Mouse (Mus musculus) heart, embryonic 16.5 days (tissue): ENCODE results near the gene Ankrd40. TPM values are rescaled to one million over a fixed set of nuclear protein-coding genes. Genes with fewer than 3 reads are reported as not detected.

Experiments used
- ATAC-seq: fragments of 200-750 bp; cut with Nextera tagmentation; replicated peaks from 2 replicates; pipeline ENCODE4 v1.8.0; 2017; ENCODE audit warnings: moderate number of reproducible peaks; ENCODE audit not compliant: insufficient read depth, low FRiP score; ENCODE audit errors: extremely low read depth
- H3K27ac ChIP-seq: fragments of 300-500 bp; sonication (generic); 2 replicates; pipeline ENCODE4 v1.5.1; 2014; ENCODE audit warnings: mild to moderate bottlenecking, low read length, control low read depth, moderate library complexity
- H3K27me3 ChIP-seq: fragments of 300-500 bp; sonication (generic); 2 replicates; pipeline ENCODE4 v1.6.1; 2014; ENCODE audit warnings: low read length, mixed read lengths; ENCODE audit not compliant: control insufficient read depth, insufficient read depth
- H3K36me3 ChIP-seq: fragments of 300-500 bp; sonication (generic); 2 replicates; pipeline ENCODE4 v1.6.1; 2014; ENCODE audit not compliant: control insufficient read depth, insufficient read depth
- H3K4me1 ChIP-seq: fragments of 300-500 bp; sonication (generic); 2 replicates; pipeline ENCODE4 v1.6.1; 2014; ENCODE audit warnings: low read length, mixed read lengths; ENCODE audit not compliant: control insufficient read depth, insufficient read depth
- H3K4me2 ChIP-seq: fragments of 300-500 bp; sonication (generic); 2 replicates; pipeline ENCODE4 v1.6.1; 2014; ENCODE audit warnings: low read depth, mild to moderate bottlenecking, control low read depth, low read length
- H3K4me3 ChIP-seq: fragments of 300-500 bp; sonication (generic); 2 replicates; pipeline ENCODE4 v1.5.1; 2014; ENCODE audit warnings: mild to moderate bottlenecking, control low read depth, low read length
- H3K9ac ChIP-seq: fragments of 300-500 bp; sonication (generic); 2 replicates; pipeline ENCODE4 v1.6.1; 2014; ENCODE audit warnings: low read length, control low read depth
- H3K9me3 ChIP-seq: fragments of 300-500 bp; sonication (generic); replicated peaks from 2 replicates; pipeline ENCODE4 v1.6.1; 2016; ENCODE audit warnings: low read length; ENCODE audit not compliant: control insufficient read depth
- WGBS: fragments of 180-500 bp; shearing (Covaris S2); extraction: QIAGEN DNeasy Blood & Tissue Kit; methylation state at CpG from one replicate; pipeline ENCODE4 v1.1.7; 2014; 5-methylcytosine and 5-hydroxymethylcytosine counted together
- polyA plus RNA-seq: library from polyadenylated mRNA; unstranded; fragments of >200 nt; fragmentation: Nextera tagmentation; extraction: Ambion mirVana; gene quantifications from 2 replicates; pipeline ENCODE4 v1.2.1, GENCODE M21; 2015

The Ankrd40 gene
- polyA plus RNA-seq, 1 experiment from 2014 or later = 17.5 TPM

DNA sequence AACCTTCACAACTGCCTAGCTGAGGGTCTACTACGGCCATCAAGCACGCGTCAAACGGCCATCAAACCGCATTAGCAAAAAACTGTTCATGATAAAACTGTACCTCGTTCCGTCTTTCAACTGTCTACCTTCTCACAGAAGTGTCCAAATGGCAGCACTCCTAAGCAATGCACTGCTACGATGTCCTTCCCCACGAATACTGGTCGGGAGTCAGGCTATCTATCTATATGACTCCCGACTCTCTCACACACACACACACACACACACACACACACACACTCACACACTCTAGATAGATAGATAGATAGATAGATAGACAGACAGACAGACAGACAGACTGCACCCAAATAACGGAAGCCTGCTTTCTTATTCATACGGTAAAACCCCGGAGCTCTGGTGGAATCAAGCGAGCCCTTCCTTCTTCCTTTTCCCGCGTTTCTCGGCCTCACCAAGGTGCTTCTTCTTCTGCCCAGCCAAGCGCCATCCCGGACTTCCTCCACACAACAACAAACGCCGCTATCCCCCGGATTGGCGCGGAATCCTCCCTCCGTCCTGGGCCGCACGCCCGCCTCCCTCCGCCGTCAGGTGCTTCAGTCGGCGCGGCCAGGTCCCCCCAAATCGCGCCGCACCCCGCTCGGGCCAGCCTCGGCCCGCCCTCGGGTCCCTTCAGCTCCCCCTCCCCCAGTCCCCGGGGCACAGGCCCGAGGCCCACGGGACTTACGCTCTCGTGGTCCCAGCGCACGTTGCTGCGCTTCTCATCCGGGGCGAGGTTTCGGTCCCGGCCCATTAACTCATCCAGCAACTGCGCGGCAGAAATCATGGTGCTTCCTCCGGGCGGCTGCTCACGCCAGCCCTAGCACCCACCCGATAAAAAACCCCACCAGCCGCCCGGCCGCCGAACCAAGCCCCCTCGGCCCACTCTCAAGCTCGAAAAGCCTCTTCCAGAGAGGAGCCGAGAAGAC, 6.6 kb upstream of the Ankrd40 start:
- Histone ChIP-seq H3K4me3 (peak overlapping the region; percentile 99), H3K9me3 (no peaks in the 10 kb centered on the region), H3K4me1 (peaks cover 43% of the 10 kb centered on the region), H3K36me3 (peaks cover 2% of the 10 kb centered on the region; the same call in 1 of the 2 replicates), H3K9ac (peak overlapping the region; percentile 100), H3K27ac (peak overlapping the region; percentile 98), H3K4me2 (peak overlapping the region; percentile 81), H3K27me3 (no peaks in the 10 kb centered on the region)
- under 1% methylated on average over 67 of the region's 67 CpGs for WGBS
- peak; percentile 69 for ATAC-seq

DNA sequence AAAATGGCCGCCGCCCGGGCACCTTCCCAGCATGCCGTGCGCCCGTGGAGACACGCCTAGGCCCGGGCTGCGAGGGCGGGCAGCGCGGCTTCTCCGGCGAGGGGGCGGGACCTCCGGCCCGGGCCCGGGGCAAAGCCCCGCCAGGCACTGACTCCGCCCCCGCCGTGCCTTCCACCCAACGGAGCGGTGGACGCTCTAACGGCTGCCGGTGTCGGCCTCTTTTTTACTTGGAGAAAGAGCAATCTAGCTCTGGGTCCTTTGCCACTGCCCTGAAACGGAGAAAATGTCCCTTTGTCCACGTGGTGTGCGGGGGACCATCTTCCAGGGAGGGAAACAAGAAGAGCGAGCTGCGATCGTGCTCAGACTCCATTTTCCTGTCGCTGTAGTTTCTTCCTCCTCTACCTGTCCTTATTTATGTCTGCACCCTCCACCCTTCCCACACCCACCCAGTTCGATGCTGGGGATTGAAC, 5.8 kb upstream of the Ankrd40 start, which contains the start of gene Luc7l3:
TSS of gene Luc7l3 (minus strand) at position 58 of the 470 bp plus-strand sequence.
- H3K36me3 ChIP-seq = peaks cover 2% of the 10 kb centered on the region; the same call in 1 of the 2 replicates
- peak; percentile 98 for ATAC-seq
- H3K9ac ChIP-seq = peak within 1 kb of the TSS; percentile 100
- no peaks in the 10 kb centered on the region for H3K27me3 ChIP-seq
- peak within 1 kb of the TSS; percentile 99 for H3K4me3 ChIP-seq
- no peaks in the 10 kb centered on the region for H3K9me3 ChIP-seq
- H3K4me2 ChIP-seq = peak within 1 kb of the TSS; percentile 81
- H3K27ac ChIP-seq = peak within 1 kb of the TSS; percentile 98
- H3K4me1 ChIP-seq = peaks cover 38% of the 10 kb centered on the region
- under 1% methylated on average over 36 of the region's 36 CpGs for WGBS

DNA sequence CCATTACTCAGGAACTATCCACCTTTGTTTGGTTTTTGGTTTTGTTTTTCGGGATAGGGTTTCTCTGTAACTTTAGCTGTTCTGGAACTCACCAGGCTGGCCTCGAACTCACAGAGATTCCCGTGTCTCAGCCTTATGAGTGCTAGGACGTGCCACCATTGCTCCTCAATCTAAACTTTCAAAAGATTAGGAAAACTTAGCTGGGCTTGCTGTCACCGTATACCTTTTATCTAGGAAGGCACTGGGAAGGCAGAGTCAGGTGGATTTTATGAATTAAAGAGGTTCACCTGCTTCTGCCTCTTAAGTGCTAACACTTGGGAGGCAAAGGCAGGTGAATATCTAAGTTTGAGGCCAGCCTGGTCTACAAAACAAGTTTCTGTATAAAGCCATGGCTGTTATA, 5.2 kb upstream of the Ankrd40 start:
- peak overlapping the region; percentile 78 for H3K4me2 ChIP-seq
- H3K27ac ChIP-seq = peak overlapping the region; percentile 98
- H3K4me3 ChIP-seq = peak overlapping the region; percentile 99
- WGBS = 41% methylated on average over 5 of the region's 5 CpGs
- H3K27me3 ChIP-seq = no peaks in the 10 kb centered on the region
- no peaks in the 10 kb centered on the region for H3K9me3 ChIP-seq
- H3K36me3 ChIP-seq = peaks cover 2% of the 10 kb centered on the region; the same call in 1 of the 2 replicates
- ATAC-seq = no peak
- peaks cover 33% of the 10 kb centered on the region for H3K4me1 ChIP-seq
- peak overlapping the region; percentile 100 for H3K9ac ChIP-seq

DNA sequence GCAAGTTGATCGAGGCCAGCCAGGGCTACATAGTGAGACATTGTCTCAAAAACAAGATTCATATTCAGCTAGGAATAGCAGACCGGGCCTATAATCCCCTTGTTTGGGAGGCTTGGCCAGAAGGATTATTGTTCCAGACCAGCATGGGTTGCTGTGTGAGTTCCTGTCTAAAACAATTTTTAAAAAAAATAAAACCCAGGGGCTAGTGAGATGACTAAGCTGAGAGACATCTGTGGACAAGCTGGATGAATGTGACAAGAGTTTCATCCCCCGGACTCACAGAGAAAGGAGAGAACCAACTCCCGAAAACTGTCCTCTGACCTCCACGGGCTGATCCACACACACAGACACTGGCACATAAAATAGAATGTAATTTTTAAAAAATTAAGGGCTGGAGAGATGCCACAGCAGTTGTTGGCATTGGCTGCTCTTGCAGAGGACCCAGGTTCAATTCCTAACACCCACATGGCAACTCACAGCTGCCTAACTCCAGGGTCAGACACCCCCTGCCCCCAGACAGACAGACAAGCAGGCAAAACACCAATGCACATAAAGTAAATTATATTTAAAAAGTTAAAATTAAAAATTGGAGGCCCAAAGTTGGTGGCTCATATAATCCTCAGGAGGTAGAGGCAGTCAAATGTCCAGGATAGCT, 4.4 kb upstream of the Ankrd40 start:
- Histone ChIP-seq H3K27me3 (no peaks in the 10 kb centered on the region), H3K36me3 (peaks cover 2% of the 10 kb centered on the region; the same call in 1 of the 2 replicates), H3K9ac (no peak overlapping the region), H3K9me3 (no peaks in the 10 kb centered on the region), H3K4me2 (no peak overlapping the region), H3K27ac (no peak overlapping the region), H3K4me3 (no peak overlapping the region), H3K4me1 (peaks cover 26% of the 10 kb centered on the region)
- WGBS = 78% methylated on average over 5 of the region's 5 CpGs
- ATAC-seq = no peak

DNA sequence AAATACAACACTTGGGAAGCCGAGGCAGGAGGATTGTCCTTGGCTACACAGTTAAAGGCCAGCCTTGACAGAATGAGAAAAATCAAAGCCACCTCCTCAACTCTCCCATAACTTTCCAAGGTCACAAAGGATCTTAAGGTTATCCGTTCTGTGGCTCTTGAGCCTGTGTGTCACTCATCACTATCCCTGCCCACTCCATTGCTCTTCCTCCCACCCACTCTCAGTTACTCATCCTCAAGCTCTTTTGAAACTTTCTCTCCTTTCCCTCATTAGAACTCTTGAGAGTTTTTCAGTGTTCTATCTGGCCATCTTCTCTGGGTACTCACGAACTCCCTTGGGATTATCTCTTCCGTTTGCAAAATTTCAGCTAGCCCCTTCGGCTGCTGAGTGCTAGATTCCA, 3.2 kb upstream of the Ankrd40 start:
- WGBS = 71% methylated on average over 5 of the region's 5 CpGs
- no peak overlapping the region for H3K9ac ChIP-seq
- H3K4me1 ChIP-seq = peaks cover 25% of the 10 kb centered on the region
- H3K27ac ChIP-seq = no peak overlapping the region
- ATAC-seq = no peak
- H3K9me3 ChIP-seq = no peaks in the 10 kb centered on the region
- no peaks in the 10 kb centered on the region for H3K27me3 ChIP-seq
- H3K36me3 ChIP-seq = no peaks in the 10 kb centered on the region
- no peak overlapping the region for H3K4me2 ChIP-seq
- no peak overlapping the region for H3K4me3 ChIP-seq

DNA sequence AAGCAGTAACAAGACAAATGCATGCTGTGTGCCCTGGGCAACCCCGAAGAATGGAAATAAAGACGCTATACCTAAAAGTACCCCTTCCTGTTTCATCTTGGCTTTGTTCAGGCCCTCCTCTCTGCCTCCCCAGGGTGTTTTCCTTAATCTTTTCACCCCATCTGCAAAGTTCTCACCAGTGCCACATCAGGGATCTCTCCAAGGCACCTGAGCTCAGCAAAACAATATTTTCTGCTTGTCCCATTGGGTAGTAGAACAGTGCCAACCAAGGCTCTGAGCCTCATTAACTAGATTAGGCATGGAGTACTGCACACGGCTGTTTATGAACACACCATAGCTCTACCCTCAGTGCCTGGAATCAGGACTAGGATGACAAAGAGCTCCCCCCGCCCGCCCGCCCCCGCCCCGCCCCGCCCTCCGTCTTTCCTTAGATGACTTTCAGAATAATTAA, 815 bp upstream of the Ankrd40 start:
- H3K9ac ChIP-seq = peak overlapping the region; percentile 97
- H3K4me2 ChIP-seq = peak overlapping the region; percentile 69
- no peaks in the 10 kb centered on the region for H3K9me3 ChIP-seq
- H3K36me3 ChIP-seq = no peaks in the 10 kb centered on the region
- peak overlapping the region; percentile 99 for H3K27ac ChIP-seq
- 6% methylated on average over 10 of the region's 10 CpGs for WGBS
- no peak overlapping the region; the same call in 1 of the 2 replicates for H3K4me3 ChIP-seq
- no peaks in the 10 kb centered on the region for H3K27me3 ChIP-seq
- peaks cover 23% of the 10 kb centered on the region for H3K4me1 ChIP-seq
- 0 out of 2 replicates have a peak, but pooled peaks have one; percentile 15 for ATAC-seq

DNA sequence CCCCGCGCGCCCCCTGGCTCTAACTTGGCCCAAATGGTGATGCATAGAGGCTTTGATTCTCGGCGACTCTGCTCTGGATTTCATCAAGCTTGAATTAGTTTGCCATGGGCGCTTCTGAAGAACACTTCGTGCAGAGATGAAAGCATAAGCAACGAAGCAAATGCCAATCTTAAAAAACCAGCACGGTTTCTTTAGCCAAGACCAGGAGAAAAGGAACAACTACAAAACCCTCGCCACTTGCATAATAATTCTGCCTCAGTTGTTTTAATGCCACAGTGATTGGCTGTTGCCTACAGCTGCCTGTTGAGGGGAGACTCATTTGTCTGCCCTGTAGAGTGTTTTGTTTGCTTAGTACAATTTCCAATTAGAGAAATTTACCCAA, 834 bp downstream of the Ankrd40 start:
- Histone ChIP-seq H3K9ac (peak overlapping the region; percentile 97), H3K4me2 (peak overlapping the region; percentile 65), H3K36me3 (no peaks in the 10 kb centered on the region), H3K4me1 (peaks cover 21% of the 10 kb centered on the region), H3K4me3 (peak overlapping the region; percentile 85), H3K27ac (peak overlapping the region; percentile 99), H3K27me3 (no peaks in the 10 kb centered on the region), H3K9me3 (no peaks in the 10 kb centered on the region)
- ATAC-seq = no peak
- WGBS = 3% methylated on average over 10 of the region's 10 CpGs

DNA sequence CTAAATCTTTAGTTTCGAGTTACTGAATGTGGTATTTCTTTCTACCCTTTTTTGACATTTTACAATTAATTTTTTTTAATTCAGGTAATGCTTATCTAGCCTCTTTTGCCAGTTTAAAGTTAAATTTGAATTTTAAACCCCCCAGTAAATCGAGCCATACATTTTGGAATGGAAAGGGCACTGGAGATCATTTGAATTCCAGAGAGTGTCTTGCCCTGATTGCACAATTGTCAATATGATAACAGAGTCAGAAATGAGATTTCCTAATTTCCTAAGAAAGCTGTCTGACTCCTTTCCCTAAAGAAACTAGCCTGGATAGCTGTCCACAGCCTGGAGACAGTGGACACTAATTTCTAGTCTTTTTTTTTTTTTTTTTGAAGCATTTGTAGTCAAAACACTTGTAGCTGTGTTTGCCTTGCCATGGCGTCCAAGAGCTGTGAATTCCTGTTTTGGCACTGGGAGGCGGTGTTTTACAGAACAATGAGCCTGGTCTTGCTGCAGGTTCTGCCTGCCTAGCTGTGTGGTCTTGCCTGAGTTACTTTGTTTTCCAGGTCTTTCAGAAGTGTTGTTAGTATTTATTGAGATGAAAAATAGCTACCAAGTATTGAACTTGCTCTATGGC, 1.6 kb downstream of the Ankrd40 start:
- Histone ChIP-seq H3K9ac (0 out of 2 replicates have a peak overlapping the region, but pooled peaks have one; percentile 13), H3K9me3 (no peaks in the 10 kb centered on the region), H3K4me1 (peaks cover 24% of the 10 kb centered on the region), H3K4me3 (no peak overlapping the region), H3K27ac (no peak overlapping the region), H3K27me3 (no peaks in the 10 kb centered on the region), H3K36me3 (peaks cover under 1% of the 10 kb centered on the region; the same call in 1 of the 2 replicates), H3K4me2 (peak overlapping the region; percentile 65)
- 36% methylated on average over 4 of the region's 4 CpGs for WGBS
- ATAC-seq = no peak
